Mouse (Mus musculus): Measurements from ENCODE around the gene Slc16a9.
"Not testable (repeated sequence)": the region's sequence is repeated elsewhere in the genome, so short reads cannot be mapped to it uniquely, and the experiment has no call there.

Gene Slc16a9

DNA sequence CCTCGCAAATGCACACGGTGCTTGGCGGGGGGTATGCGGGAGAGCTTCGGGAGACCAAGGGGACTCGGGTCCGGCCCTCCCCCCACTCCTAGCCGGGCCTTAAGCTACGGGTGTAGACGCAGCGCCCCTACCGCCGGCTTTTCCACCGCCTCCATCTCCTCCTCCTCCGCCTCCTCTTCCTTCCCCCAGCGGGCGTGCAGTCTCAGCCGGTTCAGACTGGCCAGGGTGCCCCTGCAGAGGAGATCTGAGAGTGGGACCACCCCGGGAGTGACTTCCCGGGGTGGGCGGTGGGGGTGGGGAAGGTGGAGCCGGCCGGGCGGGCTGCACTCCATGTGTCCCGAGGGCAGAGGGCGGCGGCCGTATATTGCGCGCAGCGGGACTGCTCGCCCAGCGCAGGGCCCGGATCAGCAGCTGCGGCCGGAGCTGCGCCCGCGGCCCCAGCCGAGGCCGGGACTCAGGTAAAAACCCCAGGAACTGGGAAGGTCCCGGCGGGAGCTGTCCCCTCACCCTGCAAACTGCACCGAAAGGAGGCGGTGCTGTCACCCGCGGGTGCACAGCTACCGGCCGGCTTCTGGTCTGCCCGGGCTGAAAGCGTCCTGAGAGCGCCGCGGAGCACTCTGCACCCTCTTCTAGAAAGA is at the start of gene Slc16a9:
Gene Slc16a9, plus strand, starts transcription at position 180 of the 638 bp plus-strand sequence.
- peak; percentile 89 for DNase-seq

DNA sequence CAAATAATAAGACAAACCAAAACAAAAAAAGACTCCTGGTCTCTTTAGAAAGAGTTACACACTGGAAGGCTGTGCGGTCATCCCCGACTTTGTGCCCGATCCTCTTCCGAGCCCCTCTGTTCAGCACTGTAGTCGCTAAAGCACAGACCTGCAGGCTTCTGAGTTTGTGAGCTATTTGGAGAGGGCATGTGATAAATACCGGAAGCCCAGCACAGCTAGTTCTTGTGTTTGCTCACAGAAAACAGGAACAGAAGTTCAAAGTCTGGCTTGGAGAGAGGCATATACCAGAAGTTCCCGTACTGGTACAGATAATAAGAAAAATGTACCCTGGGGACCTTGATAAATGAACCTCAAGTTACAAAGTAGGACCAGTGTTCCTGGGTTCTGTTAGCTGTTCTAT is 49.6 kb upstream of the Slc16a9 start:
- DNase-seq, result no peak

- peak; percentile 31 for DNase-seq
Measured at GRCm38 (mm10) chr10:70195786-70196185, 49.1 kb upstream of the Slc16a9 start.

GRCm38 (mm10) chr10:70196666-70197065 is 48.2 kb upstream of the Slc16a9 start:
- no peak for DNase-seq

DNA sequence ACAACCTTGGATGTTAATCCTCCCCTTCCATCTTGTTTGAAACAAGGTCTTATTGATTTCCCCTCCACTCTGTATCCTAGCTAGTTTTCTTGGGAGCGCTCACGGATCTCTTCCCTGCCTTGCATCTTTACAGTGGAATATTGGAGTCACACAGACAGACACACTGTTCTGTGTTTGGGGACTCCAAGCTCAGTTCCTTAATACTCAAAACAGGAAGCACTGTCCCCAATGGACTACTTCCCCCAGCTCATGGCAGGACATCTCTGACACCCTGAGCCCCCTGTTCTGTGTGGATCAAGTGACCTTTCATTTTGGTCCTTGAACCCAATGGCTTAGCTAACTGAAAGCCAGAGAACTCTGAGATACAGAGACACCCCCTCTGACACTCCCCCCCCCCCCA is 47.3 kb upstream of the Slc16a9 start:
- DNase-seq, result no peak

GRCm38 (mm10) chr10:70198012-70198411 is 46.9 kb upstream of the Slc16a9 start:
- DNase-seq, result no peak

- no peak for DNase-seq
Measured at GRCm38 (mm10) chr10:70198951-70199463, 45.9 kb upstream of the Slc16a9 start.

DNA sequence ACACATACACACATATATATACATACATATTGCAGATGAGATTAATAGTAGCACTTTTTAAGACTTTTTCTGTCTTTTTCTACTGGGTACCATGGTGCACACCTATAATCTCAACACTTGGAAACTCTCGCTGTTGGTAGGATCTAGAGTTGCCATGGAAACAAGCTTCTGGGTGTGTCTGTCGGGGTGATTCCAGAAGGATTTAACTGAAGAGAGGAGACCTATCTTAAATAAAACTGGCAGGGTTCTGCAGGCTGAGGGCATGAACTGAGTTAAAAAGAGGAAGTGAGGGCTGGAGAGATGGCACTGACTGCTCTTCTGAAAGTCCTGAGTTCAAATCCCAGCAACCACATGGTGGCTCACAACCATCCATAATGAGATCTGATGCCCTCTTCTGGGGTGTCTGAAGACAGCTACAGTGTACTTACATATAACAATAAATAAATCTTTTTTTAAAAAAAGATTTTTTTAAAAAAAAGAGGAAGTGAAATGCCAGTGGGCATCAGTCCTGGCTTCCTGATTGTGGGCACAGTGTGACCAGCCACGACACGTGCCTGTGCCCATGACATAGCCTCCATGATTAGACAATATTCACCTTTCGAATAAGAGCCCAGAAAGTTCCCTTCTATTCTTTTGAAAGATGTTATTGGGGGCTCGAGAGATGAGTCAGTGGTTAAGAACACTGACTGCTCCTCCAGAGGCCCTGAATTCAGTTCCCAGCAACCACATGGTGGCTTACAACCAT is 45.3 kb upstream of the Slc16a9 start:
- DNase-seq, result no peak

DNA sequence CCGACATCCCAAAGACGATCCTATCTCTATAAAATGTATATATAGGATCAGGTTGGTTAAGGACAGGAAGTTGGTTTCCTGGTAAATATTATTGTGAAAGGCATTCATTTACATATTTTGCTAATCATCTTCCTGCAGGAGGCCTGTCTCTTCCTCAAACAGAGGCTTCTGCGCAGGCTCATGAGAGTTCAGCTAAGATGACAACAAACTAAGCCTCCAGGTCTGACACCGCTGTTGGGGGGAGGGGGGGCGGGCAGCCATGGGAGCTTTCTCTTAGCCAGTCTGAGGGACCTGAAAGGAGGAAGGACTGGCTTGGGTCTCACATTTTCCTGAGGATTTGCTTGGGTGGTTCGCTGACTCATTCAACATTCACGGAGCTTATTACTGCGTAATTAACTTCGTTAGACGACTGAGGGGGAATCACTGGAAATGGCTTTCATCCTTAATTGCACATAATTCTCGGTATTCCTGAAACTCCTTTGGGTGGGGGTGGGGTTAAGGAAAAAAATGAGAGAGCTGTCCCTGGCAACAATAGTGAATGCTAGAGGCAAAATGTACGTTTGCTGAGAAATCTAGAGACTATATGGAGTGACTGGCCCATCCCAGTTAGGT is 43.9 kb upstream of the Slc16a9 start:
- no peak for DNase-seq

- peak; percentile 24 for DNase-seq
Measured at GRCm38 (mm10) chr10:70204505-70205399, 40.1 kb upstream of the Slc16a9 start, which contains the start of gene Mrln. Gene Mrln, plus strand, starts transcription at chr10:70204664.

GRCm38 (mm10) chr10:70211281-70211680 is 33.6 kb upstream of the Slc16a9 start:
- no peak for DNase-seq

GRCm38 (mm10) chr10:70220971-70221370 is 23.9 kb upstream of the Slc16a9 start:
- peak; percentile 37 for DNase-seq

- DNase-seq, result not testable (repeated sequence)
Measured at GRCm38 (mm10) chr10:70222231-70222630, 22.7 kb upstream of the Slc16a9 start.

- no peak for DNase-seq
Measured at GRCm38 (mm10) chr10:70224571-70224970, 20.3 kb upstream of the Slc16a9 start.

- no peak for DNase-seq
Measured at GRCm38 (mm10) chr10:70225760-70226159, 19.1 kb upstream of the Slc16a9 start.

- no peak for DNase-seq
Measured at GRCm38 (mm10) chr10:70226608-70227007, 18.3 kb upstream of the Slc16a9 start.

GRCm38 (mm10) chr10:70230352-70230751 is 14.5 kb upstream of the Slc16a9 start:
- no peak for DNase-seq

- DNase-seq, result no peak
Measured at GRCm38 (mm10) chr10:70237936-70238335, 7.0 kb upstream of the Slc16a9 start.

- DNase-seq, result peak; percentile 22
Measured at GRCm38 (mm10) chr10:70242751-70243444, 2.0 kb upstream of the Slc16a9 start.

DNA sequence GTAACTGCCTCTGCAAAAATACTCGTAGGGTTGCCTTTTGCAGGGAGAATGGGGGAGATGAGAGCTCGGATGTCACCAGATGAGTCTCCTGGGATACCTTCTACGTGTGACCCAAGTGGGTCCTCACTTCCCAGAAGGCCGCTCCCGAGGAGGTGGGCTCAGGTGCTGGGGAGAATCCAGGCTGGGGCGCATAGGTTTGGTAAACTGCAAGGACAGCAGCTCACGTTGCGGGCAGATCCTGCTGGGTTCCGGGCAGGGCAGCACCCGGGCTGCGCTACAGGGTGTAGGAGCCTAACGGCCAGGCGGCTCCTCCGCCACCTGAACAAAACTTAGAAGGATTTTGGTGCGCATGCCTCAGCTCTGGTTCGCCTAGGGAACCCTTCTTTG is 652 bp downstream of the Slc16a9 start:
- peak; percentile 47 for DNase-seq

DNA sequence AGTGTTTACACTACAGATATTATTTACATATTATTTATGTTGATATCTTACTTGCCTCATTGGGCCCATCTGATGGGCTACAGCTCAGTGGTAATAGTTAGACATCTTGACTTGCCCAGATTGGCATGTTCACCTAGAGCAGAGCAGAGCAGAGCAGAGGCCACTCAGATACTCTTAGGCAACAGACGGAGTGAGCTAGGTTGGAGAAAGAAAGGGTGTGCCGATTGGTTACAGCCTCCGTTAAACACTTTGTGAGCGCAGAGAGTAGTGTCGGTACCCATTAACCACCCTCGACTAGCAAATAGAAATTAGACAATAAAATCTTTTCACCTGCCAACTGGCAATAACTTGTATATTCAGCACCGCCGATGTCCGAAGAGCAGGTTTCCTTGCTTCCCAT is 1.2 kb downstream of the Slc16a9 start:
- DNase-seq, result no peak

DNA sequence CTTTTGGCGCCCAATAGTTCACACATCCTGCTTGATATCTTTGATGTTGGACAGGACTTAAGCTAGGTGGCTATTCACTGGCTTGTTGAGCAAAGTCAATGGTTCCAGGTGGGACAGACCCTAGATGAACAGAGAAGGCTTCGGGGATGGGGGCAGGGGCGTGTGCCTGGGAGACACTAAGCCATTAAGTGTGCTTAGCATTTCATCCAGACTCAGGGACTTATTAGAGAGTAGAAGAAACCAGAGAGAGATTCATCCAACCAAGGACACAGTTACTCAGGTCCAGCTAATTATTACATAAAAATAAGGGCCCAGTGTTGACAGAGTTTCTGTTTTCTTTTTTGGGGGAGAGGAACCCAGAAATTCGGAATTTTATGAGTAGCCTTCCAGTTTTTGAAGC is 5.5 kb downstream of the Slc16a9 start:
- no peak for DNase-seq
